Mouse (Mus musculus): ENCODE data around the gene Usp39. TPM values are rescaled to one million over a fixed set of nuclear protein-coding genes. Genes with fewer than 3 reads are reported as not detected.

Gene Usp39
- total and polyA plus RNA-seq, 2 experiments from 2014 or later = 39.0 to 52.6 TPM

- WGBS = 34% methylated on average over 1 of the region's 1 CpGs
- H3K9me3 ChIP-seq (ENCODE audit: low read length) = no peaks in the 10 kb centered on the region
- no peak overlapping the region for H3K4me2 ChIP-seq (ENCODE audit: low read depth)
- no peaks in the 10 kb centered on the region for H3K36me3 ChIP-seq (ENCODE audit: insufficient read depth)
- no peaks in the 10 kb centered on the region for H3K4me1 ChIP-seq (ENCODE audit: insufficient read depth)
- H3K27me3 ChIP-seq (ENCODE audit: insufficient read depth, low read length) = no peaks in the 10 kb centered on the region
- H3K9ac ChIP-seq = no peak overlapping the region
- DNase-seq (no peak), ATAC-seq (no peak)
- no peak overlapping the region for H3K27ac ChIP-seq (ENCODE audit: low read depth, low read length)
- TF ChIP-seq CTCF (IDR thresholded peaks at IDR 0.05; ENCODE audit: low read depth) = no peak
- no peak overlapping the region for H3K4me3 ChIP-seq (ENCODE audit: low read depth, low read length)
Measured at GRCm38 (mm10) chr6:72371571-72371970, 26.6 kb upstream of the Usp39 start.

- H3K27ac ChIP-seq (ENCODE audit: low read depth, low read length) = no peak overlapping the region
- DNase-seq = no peak
- H3K4me1 ChIP-seq (ENCODE audit: insufficient read depth) = no peaks in the 10 kb centered on the region
- no peaks in the 10 kb centered on the region for H3K9me3 ChIP-seq (ENCODE audit: low read length)
- 48% methylated on average over 5 of the region's 5 CpGs for WGBS
- no peaks in the 10 kb centered on the region for H3K36me3 ChIP-seq (ENCODE audit: insufficient read depth)
- no peak for TF ChIP-seq CTCF (IDR thresholded peaks at IDR 0.05; ENCODE audit: low read depth)
- H3K4me3 ChIP-seq (ENCODE audit: low read depth, low read length) = no peak overlapping the region
- H3K4me2 ChIP-seq (ENCODE audit: low read depth) = no peak overlapping the region
- H3K27me3 ChIP-seq (ENCODE audit: insufficient read depth, low read length) = no peaks in the 10 kb centered on the region
- H3K9ac ChIP-seq = no peak overlapping the region
- ATAC-seq = peak; percentile 51
Measured at GRCm38 (mm10) chr6:72371147-72371546, 26.2 kb upstream of the Usp39 start.

- no peaks in the 10 kb centered on the region for H3K4me1 ChIP-seq (ENCODE audit: insufficient read depth)
- TF ChIP-seq CTCF (IDR thresholded peaks at IDR 0.05; ENCODE audit: low read depth) = no peak
- H3K4me3 ChIP-seq (ENCODE audit: low read depth, low read length) = no peak overlapping the region
- no peaks in the 10 kb centered on the region for H3K9me3 ChIP-seq (ENCODE audit: low read length)
- ATAC-seq (no peak), DNase-seq (no peak)
- 83% methylated on average over 12 of the region's 12 CpGs for WGBS
- H3K36me3 ChIP-seq (ENCODE audit: insufficient read depth) = no peaks in the 10 kb centered on the region
- H3K9ac ChIP-seq = no peak overlapping the region
- H3K27me3 ChIP-seq (ENCODE audit: insufficient read depth, low read length) = no peaks in the 10 kb centered on the region
- H3K4me2 ChIP-seq (ENCODE audit: low read depth) = no peak overlapping the region
- no peak overlapping the region for H3K27ac ChIP-seq (ENCODE audit: low read depth, low read length)
Measured at GRCm38 (mm10) chr6:72370091-72370490, 25.1 kb upstream of the Usp39 start.

GRCm38 (mm10) chr6:72369557-72369956 is 24.6 kb upstream of the Usp39 start:
- TF ChIP-seq CTCF (IDR thresholded peaks at IDR 0.05; ENCODE audit: low read depth) = peak; percentile 32
- H3K27me3 ChIP-seq (ENCODE audit: insufficient read depth, low read length) = no peaks in the 10 kb centered on the region
- WGBS = 79% methylated on average over 4 of the region's 4 CpGs
- no peaks in the 10 kb centered on the region for H3K9me3 ChIP-seq (ENCODE audit: low read length)
- DNase-seq = no peak
- no peak overlapping the region for H3K4me3 ChIP-seq (ENCODE audit: low read depth, low read length)
- H3K9ac ChIP-seq = no peak overlapping the region
- H3K36me3 ChIP-seq (ENCODE audit: insufficient read depth) = no peaks in the 10 kb centered on the region
- no peak for ATAC-seq
- H3K27ac ChIP-seq (ENCODE audit: low read depth, low read length) = no peak overlapping the region
- no peak overlapping the region for H3K4me2 ChIP-seq (ENCODE audit: low read depth)
- no peaks in the 10 kb centered on the region for H3K4me1 ChIP-seq (ENCODE audit: insufficient read depth)

GRCm38 (mm10) chr6:72367460-72367974 is 22.5 kb upstream of the Usp39 start:
- Histone ChIP-seq H3K4me2 (ENCODE audit: low read depth) (no peak overlapping the region), H3K27ac (ENCODE audit: low read depth, low read length) (no peak overlapping the region), H3K27me3 (ENCODE audit: insufficient read depth, low read length) (no peaks in the 10 kb centered on the region), H3K9ac (no peak overlapping the region), H3K4me1 (ENCODE audit: insufficient read depth) (no peaks in the 10 kb centered on the region), H3K36me3 (ENCODE audit: insufficient read depth) (no peaks in the 10 kb centered on the region), H3K9me3 (ENCODE audit: low read length) (no peaks in the 10 kb centered on the region), H3K4me3 (ENCODE audit: low read depth, low read length) (no peak overlapping the region)
- no peak for TF ChIP-seq CTCF (IDR thresholded peaks at IDR 0.05; ENCODE audit: low read depth)
- DNase-seq (no peak), ATAC-seq (no peak)
- 84% methylated on average over 4 of the region's 4 CpGs for WGBS

- no peak for TF ChIP-seq CTCF (IDR thresholded peaks at IDR 0.05; ENCODE audit: low read depth)
- Histone ChIP-seq H3K9ac (no peak within 1 kb of the TSS), H3K36me3 (ENCODE audit: insufficient read depth) (no peaks in the 10 kb centered on the region), H3K9me3 (ENCODE audit: low read length) (no peaks in the 10 kb centered on the region), H3K4me2 (ENCODE audit: low read depth) (no peak within 1 kb of the TSS), H3K4me1 (ENCODE audit: insufficient read depth) (no peaks in the 10 kb centered on the region), H3K4me3 (ENCODE audit: low read depth, low read length) (no peak within 1 kb of the TSS), H3K27ac (ENCODE audit: low read depth, low read length) (no peak within 1 kb of the TSS), H3K27me3 (ENCODE audit: insufficient read depth, low read length) (no peaks in the 10 kb centered on the region)
- WGBS = 73% methylated on average over 4 of the region's 4 CpGs
- no peak for DNase-seq
- ATAC-seq = no peak
Measured at GRCm38 (mm10) chr6:72366844-72367443, 22.0 kb upstream of the Usp39 start, which contains the start of gene Rnf181. Gene Rnf181 (minus strand): TSS chr6:72366956.

- ATAC-seq = no peak
- Histone ChIP-seq H3K4me3 (ENCODE audit: low read depth, low read length) (no peak overlapping the region), H3K27ac (ENCODE audit: low read depth, low read length) (no peak overlapping the region), H3K4me2 (ENCODE audit: low read depth) (no peak overlapping the region), H3K27me3 (ENCODE audit: insufficient read depth, low read length) (no peaks in the 10 kb centered on the region), H3K36me3 (ENCODE audit: insufficient read depth) (no peaks in the 10 kb centered on the region), H3K9me3 (ENCODE audit: low read length) (no peaks in the 10 kb centered on the region), H3K9ac (no peak overlapping the region), H3K4me1 (ENCODE audit: insufficient read depth) (peaks cover 5% of the 10 kb centered on the region; the same call in 1 of the 2 replicates)
- DNase-seq = no peak
- TF ChIP-seq CTCF (IDR thresholded peaks at IDR 0.05; ENCODE audit: low read depth) = no peak
- 59% methylated on average over 3 of the region's 3 CpGs for WGBS
Measured at GRCm38 (mm10) chr6:72366304-72366703, 21.3 kb upstream of the Usp39 start.

All from forebrain, postnatal 0 days (tissue).